Mouse (Mus musculus) kidney, postnatal 25 days (tissue): ENCODE data around the gene Cyp26c1.
A peak's percentile ranks its signal among the peaks of the same experiment; 100 is the strongest.

Experiments used
- DNase-seq, 2 experiments: peaks; one replicate each; pipeline ENCODE4 v3.0.0; 2021; ENCODE audit warnings: mixed read lengths in 2 of 2

Cyp26c1 gene

GRCm38 (mm10) chr19:37699711-37700110, 14.3 kb downstream of the Cyp26c1 start:
- no peak for DNase-seq

GRCm38 (mm10) chr19:37702377-37703076, 17.1 kb downstream of the Cyp26c1 start:
- DNase-seq, result peak in 1 of 2 experiments; percentile 49

GRCm38 (mm10) chr19:37703902-37704509, 18.6 kb downstream of the Cyp26c1 start:
- DNase-seq, result peak; percentile 60 to 85

- DNase-seq, result no peak
Measured at GRCm38 (mm10) chr19:37705722-37706121, 20.3 kb downstream of the Cyp26c1 start.

GRCm38 (mm10) chr19:37714681-37715080, 29.3 kb downstream of the Cyp26c1 start:
- no peak for DNase-seq

- DNase-seq, result no peak
Measured at GRCm38 (mm10) chr19:37715980-37716379, 30.6 kb downstream of the Cyp26c1 start.

- no peak for DNase-seq
Measured at GRCm38 (mm10) chr19:37716524-37717175, 31.3 kb downstream of the Cyp26c1 start.

- DNase-seq, result no peak
Measured at GRCm38 (mm10) chr19:37719166-37719565, 33.8 kb downstream of the Cyp26c1 start.

GRCm38 (mm10) chr19:37724591-37724990, 39.2 kb downstream of the Cyp26c1 start:
- no peak for DNase-seq

- DNase-seq, result no peak
Measured at GRCm38 (mm10) chr19:37726585-37726984, 41.2 kb downstream of the Cyp26c1 start.

GRCm38 (mm10) chr19:37727366-37727765, 42.0 kb downstream of the Cyp26c1 start:
- no peak for DNase-seq

GRCm38 (mm10) chr19:37735426-37735825, 50.0 kb downstream of the Cyp26c1 start:
- no peak for DNase-seq

- DNase-seq, result no peak
Measured at GRCm38 (mm10) chr19:37738575-37738974, 53.2 kb downstream of the Cyp26c1 start.

GRCm38 (mm10) chr19:37740043-37740442, 54.7 kb downstream of the Cyp26c1 start:
- DNase-seq, result no peak
